Mouse (Mus musculus) left cerebral cortex, adult 8-10 months (tissue): ENCODE measurements at regions not wholly inside any gene's neighbourhood (a gene's known extent, or its start where the extent isn't known, plus 50 kb on each side); places are given as distances from the start of the nearest gene placed in this dataset.

Source experiments
- DNase-seq, 2 experiments: peaks; one replicate each; pipeline ENCODE4 v3.0.0; 2022; ENCODE audit warnings: low spot score in 2 of 2

GRCm38 (mm10) chr3:18928401-18929104 lies 699.9 kb downstream of the 1700064H15Rik start:
- no peak for DNase-seq

GRCm38 (mm10) chr3:18929105-18929492 lies 699.4 kb downstream of the 1700064H15Rik start:
- no peak for DNase-seq

GRCm38 (mm10) chr3:18932983-18933726 lies 695.3 kb downstream of the 1700064H15Rik start:
- no peak for DNase-seq

GRCm38 (mm10) chr3:18934891-18935290 lies 693.6 kb downstream of the 1700064H15Rik start:
- no peak for DNase-seq

- DNase-seq, result no peak
Observed at GRCm38 (mm10) chr3:18937333-18938122, 690.9 kb downstream of the 1700064H15Rik start.

- DNase-seq, result peak in 1 of 2 experiments; percentile 42
Observed at GRCm38 (mm10) chr3:18941301-18942177, 686.9 kb downstream of the 1700064H15Rik start.

GRCm38 (mm10) chr3:18960341-18960740 lies 668.1 kb downstream of the 1700064H15Rik start:
- no peak for DNase-seq

GRCm38 (mm10) chr3:18988662-18989061 lies 639.8 kb downstream of the 1700064H15Rik start:
- no peak for DNase-seq

GRCm38 (mm10) chr3:18989577-18990240 lies 638.8 kb downstream of the 1700064H15Rik start:
- peak in 1 of 2 experiments; percentile 8 for DNase-seq

GRCm38 (mm10) chr3:19000179-19000578 lies 628.3 kb downstream of the 1700064H15Rik start:
- no peak for DNase-seq

- no peak for DNase-seq
Observed at GRCm38 (mm10) chr3:19002056-19002455, 626.4 kb downstream of the 1700064H15Rik start.

- DNase-seq, result no peak
Observed at GRCm38 (mm10) chr3:19004792-19005191, 623.7 kb downstream of the 1700064H15Rik start.

GRCm38 (mm10) chr3:19044566-19044965 lies 583.9 kb downstream of the 1700064H15Rik start:
- DNase-seq, result no peak

GRCm38 (mm10) chr3:19045933-19046332 lies 582.5 kb downstream of the 1700064H15Rik start:
- DNase-seq, result no peak

GRCm38 (mm10) chr3:19046610-19047009 lies 581.9 kb downstream of the 1700064H15Rik start:
- no peak for DNase-seq

GRCm38 (mm10) chr3:19055961-19056360 lies 572.5 kb downstream of the 1700064H15Rik start:
- DNase-seq, result no peak

- no peak for DNase-seq
Observed at GRCm38 (mm10) chr3:19056623-19057022, 571.9 kb downstream of the 1700064H15Rik start.

- no peak for DNase-seq
Observed at GRCm38 (mm10) chr3:19059906-19060870, 568.3 kb downstream of the 1700064H15Rik start.
